Mouse (Mus musculus): ENCODE results near the gene Entpd1.

GRCm38 (mm10) chr19:40762023-40762759 lies 150.0 kb downstream of the Entpd1 start:
- no peak for TF ChIP-seq CTCF (IDR thresholded peaks at IDR 0.05; ENCODE audit: low read depth, low read length)
- no peak for TF ChIP-seq GATA1 (IDR thresholded peaks at IDR 0.05; ENCODE audit: borderline replicate concordance, low read length)
- TF ChIP-seq TAL1 (conservative IDR thresholded peaks at IDR 0.05; ENCODE audit: low read depth, low read length) = no peak
- TF ChIP-seq POLR2AphosphoS5 (IDR thresholded peaks at IDR 0.05; ENCODE audit: insufficient replicate concordance, low read depth, low read length) = no peak

All from G1E (cell line).